Mouse (Mus musculus) bone marrow, adult 2 months (tissue): ENCODE data around the gene Gm15737.

Experiments
- CTCF ChIP-seq: fragments of 200-500 bp; IDR thresholded peaks from 2 replicates; pipeline ENCODE4 v1.5.1; 2011; ENCODE audit warnings: low read length, control low read depth; ENCODE audit not compliant: control insufficient read depth, insufficient read depth
- POLR2A ChIP-seq: fragments of 200-500 bp; IDR thresholded peaks from 2 replicates; pipeline ENCODE4 v1.6.1; 2011; ENCODE audit warnings: low read depth, mild to moderate bottlenecking, control low read depth, low read length, borderline replicate concordance; ENCODE audit not compliant: control insufficient read depth

- no peak for TF ChIP-seq POLR2A
- TF ChIP-seq CTCF, result no peak
Observed at GRCm38 (mm10) chr6:92826561-92826960, 42.6 kb upstream of the Gm15737 start.
